Mouse (Mus musculus): Measurements from ENCODE around the gene Usf2.
"Not testable (repeated sequence)": the region's sequence is repeated elsewhere in the genome, so short reads cannot be mapped to it uniquely, and the experiment has no call there.

The Usf2 gene

GRCm38 (mm10) chr7:30958109-30958865, 1.7 kb upstream of the Usf2 start:
- DNase-seq (ENCODE audit: low spot score): no peak

DNA sequence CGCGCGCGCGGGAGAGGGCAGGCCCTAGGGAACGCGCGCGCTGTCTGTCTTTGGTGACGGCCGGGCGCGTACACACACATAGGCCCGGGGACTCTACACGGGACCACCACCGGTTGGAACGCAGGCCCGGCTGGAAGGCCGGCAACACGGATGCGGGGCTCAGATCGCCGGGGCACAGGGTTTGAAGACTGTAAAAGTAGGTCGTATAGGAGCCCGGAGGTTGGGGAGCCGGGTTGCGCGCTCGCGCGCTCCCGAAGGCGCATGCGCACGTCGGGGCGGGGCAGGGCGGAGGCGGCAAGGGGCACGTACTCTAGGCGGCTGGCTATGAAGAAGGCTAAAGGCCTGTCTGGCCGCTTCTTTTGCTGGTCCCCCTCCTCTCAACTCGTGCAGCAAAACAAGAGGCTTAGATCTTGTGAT, 772 bp upstream of the Usf2 start:
- DNase-seq (ENCODE audit: low spot score): peak; percentile 87

GRCm38 (mm10) chr7:30956357-30956751, 249 bp downstream of the Usf2 start:
- no peak for DNase-seq (ENCODE audit: low spot score)

GRCm38 (mm10) chr7:30955584-30956356, 833 bp downstream of the Usf2 start:
- peak; percentile 80 for DNase-seq (ENCODE audit: low spot score)

DNA sequence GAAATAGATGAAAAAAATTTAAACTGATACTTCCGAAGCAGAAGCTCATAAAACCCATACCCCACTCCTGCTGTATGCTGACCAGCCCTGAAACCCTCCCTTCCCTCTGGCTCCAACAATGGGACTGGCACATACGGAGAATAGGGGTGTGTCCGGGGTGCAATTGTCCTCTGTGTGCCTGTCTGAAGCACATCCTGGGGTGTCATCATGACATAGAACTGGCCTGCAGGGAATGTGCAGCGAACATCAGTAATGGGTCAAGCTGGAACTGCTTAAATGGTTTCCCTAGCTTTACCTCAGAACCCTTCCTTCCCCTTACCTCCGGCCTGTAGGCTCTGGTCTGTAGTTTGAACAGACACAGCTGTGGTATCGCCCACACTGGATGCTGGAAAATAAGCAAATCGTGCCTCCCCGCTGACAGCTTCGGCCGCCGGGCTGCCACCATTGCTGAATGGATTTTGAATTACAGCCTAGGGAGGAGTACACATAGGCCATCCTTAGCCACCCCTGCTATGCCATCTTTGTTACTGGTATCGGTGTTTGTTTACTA, 1.6 kb downstream of the Usf2 start:
- DNase-seq (ENCODE audit: low spot score): no peak

DNA sequence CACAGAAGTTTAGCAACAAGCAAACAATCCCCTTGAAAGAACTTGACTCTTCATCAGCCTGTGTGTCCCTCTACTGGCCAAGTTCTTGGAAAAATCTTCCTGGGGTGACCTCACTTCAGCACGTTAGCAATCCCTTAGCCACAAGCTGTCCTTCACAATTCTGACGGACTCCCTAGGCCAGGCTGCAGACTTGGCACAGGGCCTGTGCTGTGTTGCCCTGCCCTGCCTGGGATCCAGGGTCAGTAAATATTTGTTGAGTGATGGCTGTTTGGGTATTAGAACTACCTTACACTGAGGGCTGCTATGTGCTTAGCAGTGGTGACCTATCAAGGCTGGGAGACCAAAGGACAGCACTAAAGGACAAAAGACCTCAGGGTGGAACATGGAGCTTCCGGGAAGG, 2.6 kb downstream of the Usf2 start:
- DNase-seq (ENCODE audit: low spot score): no peak

GRCm38 (mm10) chr7:30953459-30953858, 3.1 kb downstream of the Usf2 start:
- DNase-seq (ENCODE audit: low spot score): no peak

- no peak for DNase-seq (ENCODE audit: low spot score)
Observed at GRCm38 (mm10) chr7:30952441-30953265, 4.0 kb downstream of the Usf2 start.

- DNase-seq (ENCODE audit: low spot score): not testable (repeated sequence)
Observed at GRCm38 (mm10) chr7:30949902-30950301, 6.7 kb downstream of the Usf2 start.

GRCm38 (mm10) chr7:30945876-30946275, 10.7 kb downstream of the Usf2 start:
- DNase-seq (ENCODE audit: low spot score): no peak

DNA sequence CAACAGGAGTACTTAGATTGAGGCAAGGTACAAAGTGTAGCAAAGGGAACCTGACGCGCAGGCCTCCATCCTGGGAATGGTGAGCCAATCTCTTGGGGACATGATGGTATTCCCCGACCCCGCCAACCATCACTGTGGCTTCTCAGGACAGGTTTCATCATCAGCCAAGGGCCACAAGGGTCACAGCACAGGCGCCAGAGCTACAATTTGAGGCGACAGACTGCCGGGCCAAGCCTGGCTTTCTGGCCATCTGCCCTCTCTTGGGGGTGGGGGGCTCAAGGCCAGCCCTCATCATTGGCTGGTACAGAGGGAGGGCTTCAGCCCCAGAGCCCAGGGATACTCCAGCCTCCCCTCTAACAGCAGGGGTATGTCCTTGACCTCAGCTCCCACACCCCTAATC, 11.1 kb downstream of the Usf2 start:
- DNase-seq (ENCODE audit: low spot score): not testable (repeated sequence)

DNA sequence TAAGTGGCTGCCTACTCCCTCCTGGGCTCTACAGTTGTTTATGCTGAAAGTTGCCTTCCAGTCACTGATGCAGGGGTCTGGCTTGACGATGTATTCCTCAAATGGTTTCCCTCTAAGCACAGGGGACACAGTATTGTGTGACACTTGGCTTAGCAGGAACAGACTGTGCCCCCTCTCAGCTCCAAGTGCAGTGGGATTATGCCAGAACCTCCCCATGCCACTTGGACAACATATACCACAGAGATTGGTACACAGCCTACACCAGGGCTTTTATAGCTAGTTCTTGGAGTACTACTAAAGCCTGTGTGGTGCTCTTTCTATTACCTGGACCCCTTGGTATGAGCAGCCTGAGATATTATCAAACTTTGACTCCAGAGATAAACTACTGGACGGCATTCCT, 11.9 kb downstream of the Usf2 start:
- DNase-seq (ENCODE audit: low spot score): not testable (repeated sequence)

DNA sequence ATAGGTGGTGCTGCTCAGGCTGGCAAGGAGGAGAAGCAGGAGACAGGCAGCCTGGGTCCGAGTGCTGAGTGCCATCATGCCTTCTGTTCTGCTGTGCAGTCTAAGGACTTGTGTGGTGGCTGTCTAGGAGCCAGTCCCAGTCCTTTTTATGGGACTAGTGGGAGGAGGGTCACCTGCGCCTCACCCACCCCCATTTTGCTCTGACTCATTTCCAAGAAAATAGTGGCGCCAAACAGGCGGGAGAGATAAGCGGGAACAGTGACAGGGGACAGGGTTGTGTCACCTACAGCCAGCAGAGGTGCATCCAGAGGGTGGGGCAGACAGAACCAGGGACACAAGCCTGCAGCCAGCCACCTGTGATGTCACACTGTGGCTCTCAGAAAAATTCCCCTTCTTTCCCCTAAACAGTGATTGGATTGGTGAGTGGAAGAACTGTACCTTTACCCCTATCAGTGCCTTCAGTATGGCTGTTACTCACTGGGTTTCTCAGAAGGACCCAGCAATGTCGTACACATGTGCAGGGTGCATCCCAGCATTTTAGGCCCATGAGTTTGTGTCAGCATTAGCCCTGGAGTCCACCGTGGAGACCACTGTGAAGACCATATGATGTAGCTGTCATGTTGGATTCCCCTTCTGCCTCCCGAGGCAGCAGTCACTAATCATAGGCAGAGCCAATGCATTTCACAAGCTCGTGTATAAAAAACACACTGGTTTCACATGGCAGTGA, 12.5 kb downstream of the Usf2 start, which contains the start of gene Hamp:
TSS of gene Hamp (minus strand) at position 124 of the 727 bp plus-strand sequence.
- DNase-seq (ENCODE audit: low spot score): no peak

DNA sequence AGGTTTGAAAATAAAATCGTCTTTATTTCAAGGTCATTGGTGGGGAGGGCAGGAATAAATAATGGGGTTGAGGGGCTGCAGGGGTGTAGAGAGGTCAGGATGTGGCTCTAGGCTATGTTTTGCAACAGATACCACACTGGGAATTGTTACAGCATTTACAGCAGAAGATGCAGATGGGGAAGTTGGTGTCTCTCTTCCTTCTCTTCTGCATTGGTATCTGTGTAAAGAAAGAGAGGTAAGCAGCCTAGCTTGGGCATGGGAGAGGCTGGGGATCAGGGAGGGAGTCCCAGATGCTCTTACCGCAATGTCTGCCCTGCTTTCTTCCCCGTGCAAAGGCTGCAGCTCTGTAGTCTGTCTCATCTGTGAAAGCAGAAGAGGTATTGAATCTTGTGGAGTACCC, 14.2 kb downstream of the Usf2 start:
- not testable (repeated sequence) for DNase-seq (ENCODE audit: low spot score)

DNA sequence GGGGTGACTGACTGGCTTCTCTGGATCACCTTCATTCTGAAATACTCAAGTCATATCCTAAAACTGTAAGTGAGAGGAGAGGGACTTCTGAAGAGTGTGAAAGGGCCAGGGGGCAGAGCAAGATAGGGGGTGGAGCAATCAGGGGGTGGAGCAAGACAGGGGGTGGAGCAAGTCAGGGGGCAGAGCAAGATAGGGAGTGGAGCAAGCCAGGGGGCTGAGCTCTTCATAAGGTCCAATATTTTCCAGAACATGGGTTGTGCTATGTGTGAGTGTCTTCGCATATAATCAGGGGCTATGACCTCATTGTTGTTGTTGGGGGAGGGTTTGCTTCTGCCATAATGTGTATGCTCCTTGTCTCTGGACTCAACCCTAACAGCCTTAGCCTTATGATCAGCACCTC, 16.5 kb downstream of the Usf2 start:
- DNase-seq (ENCODE audit: low spot score): not testable (repeated sequence)

DNA sequence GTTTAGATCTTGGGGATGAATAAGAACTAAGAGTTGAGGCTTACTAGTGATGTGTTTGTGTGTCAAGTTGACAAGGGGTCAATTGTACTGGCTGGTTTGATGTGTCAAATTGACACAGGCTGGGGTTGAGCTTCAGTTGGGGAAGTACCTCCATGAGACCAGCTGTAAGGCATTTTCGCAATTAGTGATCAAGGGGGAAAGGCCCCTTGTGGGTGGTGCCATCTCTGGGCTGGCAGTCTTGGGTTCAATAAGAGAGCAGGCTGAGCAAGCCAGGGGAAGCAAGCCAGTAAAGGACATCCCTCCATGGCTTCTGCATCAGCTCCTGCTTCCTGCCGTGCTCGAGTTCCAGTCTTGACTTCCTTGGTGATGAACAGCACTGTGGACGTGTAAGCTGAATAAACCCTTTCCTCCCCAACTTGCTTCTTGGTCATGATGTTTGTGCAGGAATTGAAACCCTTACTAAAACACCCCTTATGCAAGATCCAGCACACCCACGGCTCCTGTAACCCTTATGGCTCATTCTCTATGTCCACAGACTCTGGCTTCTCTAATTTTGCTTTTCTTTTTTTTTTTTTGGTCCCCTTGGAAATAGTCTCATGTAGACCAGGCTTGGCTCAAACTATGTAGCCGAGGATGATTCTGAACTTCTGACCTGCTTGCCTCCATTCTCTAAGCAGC, 21.0 kb downstream of the Usf2 start:
- not testable (repeated sequence) for DNase-seq (ENCODE audit: low spot score)

- not testable (repeated sequence) for DNase-seq (ENCODE audit: low spot score)
Observed at GRCm38 (mm10) chr7:30924581-30924980, 32.0 kb downstream of the Usf2 start, which contains the start of gene Hamp2. Gene Hamp2 (minus strand): TSS chr7:30924681.

GRCm38 (mm10) chr7:30924071-30924470, 32.5 kb downstream of the Usf2 start:
- DNase-seq (ENCODE audit: low spot score): no peak

GRCm38 (mm10) chr7:30922490-30922889, 34.1 kb downstream of the Usf2 start:
- DNase-seq (ENCODE audit: low spot score): not testable (repeated sequence)

- peak; percentile 45 for DNase-seq (ENCODE audit: low spot score)
Observed at GRCm38 (mm10) chr7:30920217-30920616, 36.4 kb downstream of the Usf2 start.

DNA sequence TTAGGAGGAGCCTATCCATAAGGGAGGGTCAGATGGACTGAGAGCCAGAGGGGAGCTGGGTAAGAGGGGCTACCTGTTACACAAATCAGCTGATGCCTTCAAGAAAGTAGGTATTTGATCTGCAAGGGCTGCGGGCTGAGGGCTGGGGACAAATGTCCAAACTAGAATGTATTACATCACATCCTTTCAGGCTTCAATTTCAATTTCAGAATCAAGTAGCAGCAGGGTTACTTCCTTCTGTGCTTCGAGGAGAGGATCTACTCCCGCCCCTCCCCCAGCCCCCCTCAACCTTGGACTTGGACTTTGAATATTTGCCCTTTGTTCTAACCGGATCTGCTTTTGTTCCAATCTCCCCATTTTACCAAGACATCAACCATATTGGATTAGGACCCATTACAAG, 39.4 kb downstream of the Usf2 start:
- DNase-seq (ENCODE audit: low spot score): no peak
